ENCODE assay signal across 8 mouse cellular contexts in the genomic region with DNA sequence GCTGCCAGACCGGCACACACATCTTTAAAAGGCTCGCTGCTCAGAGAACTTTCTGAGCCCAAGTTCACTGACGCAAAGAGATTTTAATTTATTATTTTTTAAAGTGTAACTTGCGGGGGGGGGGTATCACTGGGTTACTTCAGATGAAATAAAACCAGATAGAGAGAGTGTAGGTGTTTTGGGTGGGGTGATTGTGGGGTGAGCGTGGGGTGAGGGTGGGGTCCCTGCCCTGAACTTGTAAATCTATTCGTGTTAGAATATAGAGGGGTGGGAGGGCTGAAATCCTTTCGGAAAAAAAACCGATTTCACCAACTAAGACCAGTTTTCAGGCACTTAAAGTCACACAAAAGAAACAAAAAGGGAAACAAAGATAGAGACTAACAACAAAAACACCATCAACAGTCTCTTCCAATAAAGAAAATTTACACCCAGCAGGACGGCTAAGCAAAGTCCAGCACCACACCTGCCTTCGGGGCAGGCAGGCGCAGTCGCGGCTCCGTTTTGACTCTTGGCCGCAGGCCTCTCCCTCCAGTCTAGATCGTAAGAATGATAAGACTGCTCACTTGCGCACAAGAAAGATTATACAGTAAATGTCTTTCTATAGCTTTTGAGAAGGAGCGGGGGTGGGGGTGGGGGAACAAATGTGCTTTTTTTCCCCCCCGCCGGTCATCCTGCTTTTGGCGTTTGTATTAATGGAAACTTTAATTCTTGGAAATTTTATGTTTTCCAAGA. TPM values are rescaled to one million over a fixed set of nuclear protein-coding genes. Genes with fewer than 3 reads are reported as not detected.
DNase-seq lines count a peak whose midpoint lies in the region; ATAC-seq and TF ChIP-seq lines count a peak whose summit lies in the region.

No protein-coding gene starts in this region.

- H3K27ac ChIP-seq in thymus, adult 2 months (ENCODE audit: control insufficient read depth, insufficient read depth, low read length) = no peak overlapping the region
- no peak overlapping the region for H3K27ac ChIP-seq in forebrain, embryonic 16.5 days (ENCODE audit: low read length)
- H3K27ac ChIP-seq in midbrain, embryonic 16.5 days (ENCODE audit: low read length) = no peak overlapping the region

- peak overlapping the region; percentile 51 for H3K9ac ChIP-seq in forebrain, embryonic 16.5 days (replicated peaks; ENCODE audit: low read depth, low read length)
- H3K9ac ChIP-seq in midbrain, embryonic 16.5 days (ENCODE audit: low read depth, low read length) = peak overlapping the region; percentile 61; the same call in 1 of the 2 replicates

- no peak for TF ChIP-seq POLR2A in thymus, adult 2 months (IDR thresholded peaks at IDR 0.05; ENCODE audit: control insufficient read depth, extremely low read depth, insufficient read depth, low read length, poor library complexity)

- 4% methylated on average over 21 of the region's 21 CpGs for WGBS in thymus, adult 2 months
- WGBS in forebrain, embryonic 16.5 days = 5% methylated on average over 21 of the region's 21 CpGs
- 3% methylated on average over 21 of the region's 21 CpGs for WGBS in midbrain, embryonic 16.5 days

- no peaks in the 10 kb centered on the region for H3K36me3 ChIP-seq in thymus, adult 2 months (ENCODE audit: control insufficient read depth, insufficient read depth, low read length)
- no peaks in the 10 kb centered on the region for H3K36me3 ChIP-seq in forebrain, embryonic 16.5 days (ENCODE audit: control insufficient read depth, insufficient read depth)
- H3K36me3 ChIP-seq in midbrain, embryonic 16.5 days (ENCODE audit: control insufficient read depth, insufficient read depth, low read length) = no peaks in the 10 kb centered on the region

- H3K4me3 ChIP-seq in thymus, adult 2 months (ENCODE audit: control insufficient read depth, insufficient read depth, low read length) = peak overlapping the region; percentile 32
- H3K4me3 ChIP-seq in forebrain, embryonic 16.5 days (replicated peaks; ENCODE audit: low read length) = peak overlapping the region; percentile 50
- H3K4me3 ChIP-seq in midbrain, embryonic 16.5 days (ENCODE audit: low read depth, low read length) = peak overlapping the region; percentile 53

- H3K27me3 ChIP-seq in thymus, adult 2 months (ENCODE audit: control insufficient read depth, insufficient read depth, low read length) = peaks cover 16% of the 10 kb centered on the region
- peaks cover 38% of the 10 kb centered on the region for H3K27me3 ChIP-seq in forebrain, embryonic 16.5 days (replicated peaks; ENCODE audit: control insufficient read depth, insufficient read depth, low read length)
- peaks cover 34% of the 10 kb centered on the region for H3K27me3 ChIP-seq in midbrain, embryonic 16.5 days (ENCODE audit: control insufficient read depth, insufficient read depth, low read depth, low read length)

- peak overlapping the region; percentile 90 for H3K4me2 ChIP-seq in forebrain, embryonic 16.5 days (ENCODE audit: low read length)
- H3K4me2 ChIP-seq in midbrain, embryonic 16.5 days (ENCODE audit: low read length) = peak overlapping the region; percentile 98

- H3K9me3 ChIP-seq in forebrain, embryonic 16.5 days (ENCODE audit: control insufficient read depth, low read length) = no peaks in the 10 kb centered on the region
- H3K9me3 ChIP-seq in midbrain, embryonic 16.5 days (replicated peaks; ENCODE audit: control insufficient read depth, low read length, poor library complexity, severe bottlenecking) = no peaks in the 10 kb centered on the region

- no peak for DNase-seq in thymus, adult 2 months
- no peak for DNase-seq in thymus, postnatal 25 days
- peak; percentile 40 for DNase-seq in kidney, postnatal 14 days
- DNase-seq in layer of hippocampus, adult 9-10 months (ENCODE audit: low spot score) = no peak
- DNase-seq in testis, postnatal 10 days (ENCODE audit: low spot score) = no peak
- no peak for DNase-seq in left cerebral cortex, adult 11 months (ENCODE audit: low spot score)

- no peak for ATAC-seq in forebrain, embryonic 16.5 days
- ATAC-seq in midbrain, embryonic 16.5 days = peak; percentile 44

- TF ChIP-seq CTCF in thymus, adult 2 months (IDR thresholded peaks at IDR 0.05; ENCODE audit: borderline replicate concordance, control insufficient read depth, extremely low read depth, insufficient read depth, low read length, poor library complexity) = no peak

- peaks cover 8% of the 10 kb centered on the region for H3K4me1 ChIP-seq in thymus, adult 2 months (replicated peaks; ENCODE audit: control insufficient read depth, insufficient read depth, low read length)
- peaks cover 19% of the 10 kb centered on the region for H3K4me1 ChIP-seq in forebrain, embryonic 16.5 days (replicated peaks; ENCODE audit: control insufficient read depth, insufficient read depth, low read length)
- H3K4me1 ChIP-seq in midbrain, embryonic 16.5 days (ENCODE audit: control insufficient read depth, insufficient read depth, low read length) = peaks cover 19% of the 10 kb centered on the region

RNA-seq across cellular contexts. Expression of a gene that starts 0.4 kb away (rescaled TPM):
- 3.1 and 3.9 TPM in 2 replicates for polyA plus RNA-seq in thymus, adult 2 months (2012; rRNA removed)
- 13.0 and 14.1 TPM in 2 replicates for polyA plus RNA-seq in forebrain, embryonic 16.5 days (2015; fragmentation: Nextera tagmentation; extraction: Ambion mirVana)
- 14.7 and 15.4 TPM in 2 replicates for polyA plus RNA-seq in midbrain, embryonic 16.5 days (2015; fragmentation: Nextera tagmentation; extraction: Ambion mirVana)
